Mouse (Mus musculus) bone marrow, adult 2 months (tissue): ENCODE measurements around the gene Esrrg.

ENCODE experiments used
- CTCF ChIP-seq: fragments of 200-500 bp; IDR thresholded peaks from 2 replicates; pipeline ENCODE4 v1.5.1; 2011; ENCODE audit warnings: low read length, control low read depth; ENCODE audit not compliant: control insufficient read depth, insufficient read depth
- POLR2A ChIP-seq: fragments of 200-500 bp; IDR thresholded peaks from 2 replicates; pipeline ENCODE4 v1.6.1; 2011; ENCODE audit warnings: low read depth, mild to moderate bottlenecking, control low read depth, low read length, borderline replicate concordance; ENCODE audit not compliant: control insufficient read depth

DNA sequence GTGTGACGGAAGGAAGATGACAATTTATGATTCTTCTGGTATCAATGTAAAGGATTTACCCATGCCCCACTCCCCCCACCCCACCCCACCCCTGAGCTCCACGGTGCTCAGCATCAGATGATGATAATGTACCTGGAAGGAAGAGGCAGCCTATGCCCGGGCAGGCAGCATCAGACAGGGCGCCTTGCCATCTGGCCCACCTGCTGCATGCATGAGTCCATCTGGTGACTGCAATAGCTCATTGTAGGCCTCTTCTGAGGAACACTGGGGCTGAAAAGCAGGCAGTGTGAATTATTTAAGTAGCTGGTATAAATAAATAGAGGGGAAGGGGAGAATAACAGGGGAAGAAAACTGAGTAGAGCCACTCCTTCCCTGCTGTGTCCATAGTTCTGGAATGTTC is 405.8 kb downstream of the Esrrg start:
- TF ChIP-seq CTCF: no peak
- no peak for TF ChIP-seq POLR2A
